Mouse (Mus musculus): ENCODE measurements around the gene Ppargc1a.
A peak's percentile ranks its signal among the peaks of the same experiment; 100 is the strongest.

Gene Ppargc1a

DNA sequence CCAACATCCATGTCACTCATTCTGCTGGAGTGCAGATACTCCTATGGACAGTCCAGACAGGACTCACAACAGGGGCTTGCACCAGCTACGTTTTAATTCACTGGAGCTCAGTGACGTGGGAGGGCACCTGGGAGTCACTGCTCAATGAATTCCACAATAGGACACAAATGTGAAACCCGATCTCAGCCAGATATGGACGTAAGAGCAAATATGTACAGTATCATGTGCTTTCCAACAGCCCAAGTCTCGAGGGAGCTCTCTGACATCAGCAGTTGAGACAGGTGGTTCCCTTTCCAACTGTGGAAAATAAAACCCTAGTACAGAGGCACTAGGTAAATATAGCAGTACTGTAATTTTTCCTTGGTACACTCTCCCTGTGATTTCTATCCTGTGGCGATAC lies at the start of gene Ppargc1a:
Gene Ppargc1a (minus strand): TSS at position 68 of the 400 bp plus-strand sequence.
- no peak for DNase-seq (ENCODE audit: low spot score in 2 of 2)

DNA sequence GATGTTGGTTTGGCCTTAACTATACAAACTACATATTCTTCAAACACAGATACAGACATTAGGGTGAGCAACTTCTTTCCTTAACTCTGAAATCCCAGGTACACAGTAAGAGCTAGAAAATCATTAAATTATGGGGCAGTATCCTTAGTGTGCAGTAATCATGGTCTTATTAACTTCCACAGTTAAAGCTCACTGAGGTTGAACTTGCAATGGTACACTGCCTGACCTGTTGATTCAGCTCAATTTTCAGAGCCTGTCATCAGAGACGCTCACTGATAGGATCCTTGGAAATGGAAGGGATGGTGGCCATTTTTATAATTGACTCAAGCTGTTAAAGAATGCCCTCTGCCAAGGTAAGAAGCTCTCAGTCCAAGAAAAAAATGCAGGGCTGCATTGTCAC lies 49.4 kb upstream of the Ppargc1a start:
- no peak for DNase-seq (ENCODE audit: low spot score in 2 of 2)

DNA sequence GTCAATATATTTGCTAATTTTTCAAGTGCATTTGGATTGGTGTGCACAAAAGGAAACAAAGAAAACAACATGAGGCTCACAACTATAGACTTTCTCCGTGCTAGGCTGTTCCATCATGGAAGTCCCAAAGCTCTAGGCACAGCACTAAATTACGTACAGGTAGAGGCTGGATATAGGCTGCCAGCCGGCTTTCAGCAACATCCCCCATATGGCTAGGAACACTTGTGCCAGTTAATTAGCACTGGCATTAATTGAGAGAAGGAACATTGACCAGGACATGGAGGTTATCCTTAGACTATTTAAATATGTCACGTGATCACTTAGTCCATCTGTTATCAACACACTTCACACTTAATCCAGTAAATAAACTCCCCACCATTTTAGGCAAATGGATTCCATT lies 44.5 kb upstream of the Ppargc1a start:
- DNase-seq (ENCODE audit: low spot score in 2 of 2) = no peak

DNA sequence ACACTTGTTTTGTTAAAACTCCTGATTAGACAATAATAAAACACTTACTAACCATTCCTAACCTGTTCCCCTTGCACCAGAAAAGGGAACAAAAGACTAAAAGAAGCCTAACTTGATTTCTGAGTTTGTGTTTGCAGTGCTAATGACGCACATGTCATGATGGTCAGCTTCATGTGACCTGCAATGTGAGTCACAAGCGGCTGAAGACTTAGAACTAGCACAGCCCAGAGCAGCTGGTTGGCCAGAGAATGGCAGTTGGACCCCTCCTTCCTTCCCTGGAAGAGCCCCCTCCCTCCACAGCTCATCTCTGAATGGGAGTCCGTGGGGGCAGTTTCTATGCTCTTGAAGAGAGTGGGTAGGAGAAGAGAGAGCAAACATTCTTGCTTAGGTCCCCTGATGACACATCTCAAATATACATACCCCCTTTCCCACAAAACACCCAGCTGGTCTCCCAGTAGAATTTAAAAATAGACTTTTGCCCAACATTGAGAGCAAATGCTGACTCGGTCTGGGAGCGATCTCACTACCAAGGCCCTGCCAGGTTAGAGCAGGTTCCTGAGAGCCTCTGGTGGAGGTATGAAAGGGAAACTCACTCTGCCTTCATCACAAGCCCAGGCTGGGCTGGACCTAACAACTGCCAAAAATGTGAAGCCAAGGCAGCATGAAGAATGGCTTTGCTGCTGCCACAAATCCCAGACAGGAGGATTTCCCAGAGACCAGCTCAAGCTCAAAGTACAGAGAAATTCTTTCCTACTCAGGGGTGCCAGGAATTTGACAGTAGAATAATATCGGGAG lies 40.4 kb upstream of the Ppargc1a start:
- peak in 1 of 2 experiments; percentile 0 for DNase-seq (ENCODE audit: low spot score in 2 of 2)

DNA sequence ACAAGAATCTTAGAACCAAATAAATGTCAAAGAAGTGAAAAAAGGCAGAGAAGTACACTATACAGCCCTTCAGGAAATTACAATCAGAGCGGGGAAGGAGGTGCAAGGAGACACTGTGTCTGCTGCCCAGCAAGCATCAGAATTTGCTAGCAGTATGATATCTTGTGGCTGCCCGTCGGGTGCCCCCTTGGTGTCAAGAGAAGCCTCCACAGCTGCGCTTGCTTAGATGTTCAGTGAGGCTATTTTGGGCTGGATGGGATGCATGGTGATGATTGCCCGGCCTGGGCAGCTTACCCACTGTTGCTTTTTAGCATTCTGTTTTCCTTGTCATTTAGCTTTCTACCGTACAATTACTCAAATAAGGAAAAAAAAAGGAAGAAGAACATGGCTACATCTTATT lies 32.0 kb upstream of the Ppargc1a start:
- no peak for DNase-seq (ENCODE audit: low spot score in 2 of 2)

DNA sequence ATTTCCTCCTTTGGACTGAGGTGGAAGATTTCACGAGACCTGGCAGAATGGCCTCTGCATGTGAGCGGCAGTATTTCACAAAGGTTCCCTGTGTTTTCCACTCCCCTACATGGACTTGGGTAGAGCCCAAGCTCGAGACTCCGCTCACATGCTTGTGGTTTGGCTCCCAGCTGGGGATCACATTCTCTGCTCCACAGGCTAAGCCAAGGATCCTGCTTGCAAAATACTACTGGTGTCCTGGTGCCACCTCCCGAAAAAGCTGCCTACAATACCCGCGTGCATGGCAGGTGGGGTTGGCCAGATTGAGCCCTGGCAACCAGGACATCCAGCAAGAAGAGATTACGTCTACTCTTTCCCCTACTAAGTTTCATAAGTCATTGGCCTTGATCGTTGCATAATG lies 28.1 kb upstream of the Ppargc1a start:
- DNase-seq (ENCODE audit: low spot score in 2 of 2) = no peak

DNA sequence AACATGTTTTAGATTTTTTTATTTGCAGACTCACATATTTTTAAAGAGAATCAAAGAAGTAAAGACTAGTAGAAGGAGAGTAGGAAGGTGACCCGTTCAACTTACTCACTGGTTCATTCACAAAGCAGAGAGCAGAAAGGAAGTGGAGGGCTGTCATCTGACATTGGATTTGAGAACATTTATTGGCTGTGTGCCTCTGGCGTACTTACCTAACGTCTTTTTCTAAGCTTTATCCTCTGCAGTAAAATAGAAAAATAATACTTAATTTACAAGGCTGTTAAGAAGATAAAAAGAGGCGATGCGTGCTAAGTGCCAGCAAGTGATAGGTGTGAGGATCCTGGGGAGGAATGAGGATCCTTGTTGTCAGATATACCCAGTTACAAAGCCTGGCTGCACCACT lies 24.7 kb upstream of the Ppargc1a start:
- DNase-seq (ENCODE audit: low spot score in 2 of 2) = no peak

DNA sequence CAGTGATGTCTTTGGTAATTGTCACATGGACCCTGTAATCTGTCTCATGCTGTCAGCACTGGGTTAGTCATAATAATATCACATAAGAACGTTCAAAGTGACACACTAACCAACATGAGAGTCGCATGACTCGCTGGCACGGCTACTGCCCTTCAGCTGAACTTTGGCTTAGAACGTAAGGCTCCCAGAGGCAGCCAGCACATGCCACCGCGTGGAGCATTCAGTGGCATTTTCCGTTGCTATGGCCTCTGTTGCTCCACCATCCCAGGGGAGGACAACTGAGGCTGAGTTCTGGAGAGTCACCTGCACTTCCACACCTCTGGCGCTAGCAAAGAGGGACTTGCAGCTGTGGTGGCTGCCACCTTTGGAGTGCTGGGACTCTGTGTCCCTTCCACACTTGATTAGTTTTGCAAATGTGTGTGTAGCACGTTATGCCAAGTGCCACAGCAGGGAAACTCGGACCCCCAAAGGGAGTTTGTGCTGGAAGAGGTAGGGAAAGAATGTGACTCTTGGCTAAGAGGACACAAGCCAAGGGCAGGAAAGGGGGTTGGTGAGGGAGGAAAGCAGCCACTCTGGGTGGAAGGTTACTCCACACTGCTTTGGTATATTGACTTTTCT lies 24.1 kb upstream of the Ppargc1a start:
- no peak for DNase-seq (ENCODE audit: low spot score in 2 of 2)

DNA sequence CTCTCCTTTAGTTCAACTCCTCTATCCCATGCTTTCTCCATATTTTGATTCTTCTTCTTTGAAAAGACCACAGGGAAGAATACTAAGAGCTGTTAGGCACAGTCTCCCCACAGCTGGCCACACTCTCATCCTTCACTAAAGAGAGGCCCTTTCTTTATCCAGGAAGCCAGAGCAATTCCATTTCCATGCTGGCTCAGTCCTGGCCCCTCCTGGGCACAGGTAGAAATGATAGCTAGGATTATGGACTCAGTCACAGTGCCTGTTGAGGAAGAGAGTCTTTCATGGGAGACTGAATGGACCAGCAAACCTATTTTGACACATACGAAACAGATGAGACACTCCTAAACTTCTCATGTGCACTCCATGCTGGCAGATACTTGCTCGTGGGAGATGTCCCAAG lies 18.7 kb upstream of the Ppargc1a start:
- DNase-seq (ENCODE audit: low spot score in 2 of 2) = no peak

DNA sequence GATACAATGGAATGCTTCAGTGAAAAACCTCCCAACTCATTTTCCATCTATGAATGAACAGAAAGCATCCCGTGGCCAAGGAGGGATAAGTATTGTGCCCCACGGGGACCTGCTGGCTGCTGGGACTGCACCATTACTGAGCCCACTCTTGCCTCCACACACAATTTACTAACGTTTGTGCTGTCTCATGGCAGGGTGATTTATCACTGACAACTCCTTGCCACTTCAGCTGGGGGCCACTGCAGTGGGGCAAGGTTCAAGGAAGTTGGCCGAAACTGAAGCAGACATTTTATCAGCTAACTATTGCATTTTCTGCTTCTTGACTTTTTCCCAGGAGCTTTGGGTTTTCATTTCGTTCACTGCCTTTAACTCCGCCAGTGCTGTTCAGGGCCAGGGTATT lies 17.5 kb upstream of the Ppargc1a start:
- no peak for DNase-seq (ENCODE audit: low spot score in 2 of 2)

DNA sequence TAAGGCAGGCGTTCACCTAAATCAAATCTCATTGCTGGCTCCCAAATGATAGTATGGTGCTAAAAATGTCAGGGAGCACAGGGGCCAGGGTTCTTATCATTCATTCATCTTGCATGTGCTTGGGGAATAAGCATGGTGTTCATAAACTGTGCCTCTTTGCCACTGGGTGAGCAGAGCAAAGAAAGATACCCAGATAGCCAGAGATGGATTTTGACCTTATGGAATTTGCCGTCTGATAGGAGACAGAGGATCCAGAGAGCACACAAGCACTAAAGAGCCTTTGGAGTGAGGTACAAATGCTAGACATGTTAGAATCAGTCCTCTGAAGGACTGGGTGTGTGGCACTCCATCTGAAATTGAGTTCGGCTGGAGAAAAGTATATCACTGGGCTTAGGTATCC lies 16.7 kb upstream of the Ppargc1a start:
- no peak for DNase-seq (ENCODE audit: low spot score in 2 of 2)

DNA sequence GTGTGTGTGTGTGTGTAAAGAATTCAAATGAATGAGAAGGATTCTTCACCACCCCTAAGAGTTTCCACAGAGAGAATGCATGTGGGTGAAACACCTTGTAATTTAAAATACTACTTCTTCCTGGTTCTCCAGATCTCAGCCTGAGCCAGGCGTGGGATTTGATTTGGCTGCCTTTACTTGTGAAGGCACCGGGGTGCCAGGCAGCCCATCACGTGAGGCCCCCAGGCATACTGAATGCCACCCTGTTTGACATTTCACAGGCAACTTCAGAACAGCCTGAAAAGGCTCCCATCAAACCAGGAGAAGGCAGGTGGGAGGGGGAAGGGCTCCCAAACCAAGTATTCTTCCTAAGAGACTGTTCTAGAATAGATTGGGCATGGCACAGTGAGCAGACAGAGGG lies 16.1 kb upstream of the Ppargc1a start:
- DNase-seq (ENCODE audit: low spot score in 2 of 2) = no peak

DNA sequence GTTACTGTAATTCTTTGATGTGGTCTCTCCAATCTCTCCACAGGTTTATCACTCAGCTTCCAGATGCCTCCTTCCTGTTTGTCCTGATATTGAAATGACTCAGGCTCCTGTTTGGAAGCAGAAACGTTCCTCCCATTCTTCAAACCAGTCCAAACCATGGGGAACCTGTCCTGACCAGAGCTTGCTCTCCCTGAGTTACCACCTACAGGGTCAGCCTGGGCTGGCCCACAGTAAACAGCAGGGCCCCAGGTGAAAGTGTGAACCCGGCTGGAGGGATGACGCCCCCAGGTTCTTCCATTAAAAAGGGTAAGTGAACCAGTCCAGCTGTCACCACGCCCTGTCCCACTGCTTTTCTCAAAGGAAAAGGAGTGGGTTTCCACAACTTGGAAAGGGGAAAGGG lies 15.5 kb upstream of the Ppargc1a start:
- DNase-seq (ENCODE audit: low spot score in 2 of 2) = no peak

DNA sequence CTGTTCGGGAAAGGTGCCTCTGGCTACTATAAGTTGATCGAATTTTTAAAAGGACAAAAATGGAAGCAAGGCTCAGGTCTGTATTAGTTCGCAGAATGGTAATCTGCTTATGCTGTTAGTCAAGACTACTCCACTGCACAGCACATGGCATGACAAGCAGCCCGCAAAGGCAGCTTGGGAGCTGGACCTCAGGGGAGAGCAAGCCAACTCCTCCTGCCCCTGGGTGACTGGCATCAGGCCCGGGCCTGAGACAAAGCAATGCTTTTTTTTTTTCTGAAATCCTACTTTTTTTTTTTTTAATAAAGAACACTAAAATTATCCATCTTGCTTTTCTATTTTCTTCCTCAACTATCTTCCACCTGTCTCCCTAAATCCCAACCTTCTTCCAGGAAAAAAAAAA lies 15.1 kb upstream of the Ppargc1a start:
- no peak for DNase-seq (ENCODE audit: low spot score in 2 of 2)

DNA sequence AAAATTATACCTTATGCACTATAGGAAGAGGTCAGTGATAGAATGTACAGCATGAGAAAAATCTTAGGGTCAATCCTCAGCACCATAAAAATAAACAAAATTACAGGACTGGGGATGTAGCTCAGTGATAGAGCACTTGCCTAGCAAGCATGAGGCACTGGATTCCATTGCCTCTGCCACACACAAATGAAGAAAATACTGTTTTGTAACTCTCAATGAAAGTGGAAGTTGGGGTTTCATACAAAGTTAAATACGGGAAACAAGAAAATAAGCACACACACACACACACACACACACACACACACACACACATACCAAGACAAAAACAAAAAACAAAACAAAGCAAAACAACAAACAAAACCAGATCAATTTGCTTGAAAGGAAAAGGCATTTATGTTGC lies 10.1 kb upstream of the Ppargc1a start:
- DNase-seq (ENCODE audit: low spot score in 2 of 2) = no peak

DNA sequence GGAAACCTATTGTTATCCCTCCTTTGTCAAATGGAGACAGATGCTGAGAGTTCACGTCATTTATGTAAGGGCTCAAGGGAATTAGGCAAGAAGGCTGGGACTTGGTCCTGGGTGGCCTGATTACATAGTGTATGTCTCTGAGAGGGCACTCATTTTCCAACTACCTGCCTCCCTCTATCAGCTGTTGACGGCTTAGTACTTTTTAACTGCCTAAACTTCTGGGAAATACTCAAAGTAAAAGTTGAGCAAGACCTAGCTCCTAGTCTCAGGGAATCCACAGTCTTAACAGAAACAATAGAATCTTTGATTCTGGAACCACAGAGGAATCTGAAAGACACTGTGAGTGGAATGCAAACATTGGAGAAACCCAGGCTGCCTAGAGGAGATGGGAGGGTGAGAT lies 6.2 kb upstream of the Ppargc1a start:
- DNase-seq (ENCODE audit: low spot score in 2 of 2) = no peak

DNA sequence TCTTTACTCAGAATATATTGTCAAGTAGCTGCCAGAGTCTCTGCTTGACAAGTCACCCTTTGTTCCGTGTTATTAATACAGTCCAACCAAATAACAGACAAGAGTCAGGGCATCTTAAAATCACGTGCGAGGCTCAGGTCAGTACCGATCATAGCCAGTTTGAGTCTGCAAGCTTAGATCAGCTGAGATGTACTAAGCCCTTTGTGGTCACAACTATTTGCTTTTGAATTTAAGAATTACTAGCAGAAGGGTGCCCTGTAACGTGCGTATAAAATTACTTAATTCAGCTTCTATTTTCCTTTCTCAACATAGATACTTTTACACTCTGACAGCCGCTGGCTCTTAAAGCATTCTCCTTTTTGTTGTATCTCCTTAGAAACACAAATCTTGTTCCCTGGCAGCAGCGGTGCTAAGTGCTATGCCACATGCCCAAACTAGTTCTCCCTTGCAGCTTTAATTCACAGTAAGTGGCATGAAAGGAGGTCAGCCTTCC lies 718 bp upstream of the Ppargc1a start:
- no peak for DNase-seq (ENCODE audit: low spot score in 2 of 2)

DNA sequence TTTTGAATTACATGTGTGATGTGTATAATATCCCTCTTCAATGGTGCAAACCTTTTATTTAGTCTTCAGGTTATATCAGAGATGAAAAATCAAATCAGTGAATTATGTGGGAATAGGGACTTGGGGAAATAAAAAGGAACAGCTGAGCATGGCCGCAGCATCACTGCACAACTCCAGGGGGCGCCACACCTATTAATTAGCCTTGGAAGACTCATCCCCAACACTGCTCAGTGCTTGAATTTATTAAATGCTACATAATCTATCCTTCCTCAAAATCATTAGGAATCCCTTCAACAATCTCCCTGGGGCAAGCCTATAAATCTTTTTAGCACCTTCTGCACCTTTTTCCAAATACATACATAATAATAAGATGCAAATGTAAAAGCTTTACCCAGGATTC lies 1.9 kb downstream of the Ppargc1a start:
- DNase-seq (ENCODE audit: low spot score in 2 of 2) = no peak

DNA sequence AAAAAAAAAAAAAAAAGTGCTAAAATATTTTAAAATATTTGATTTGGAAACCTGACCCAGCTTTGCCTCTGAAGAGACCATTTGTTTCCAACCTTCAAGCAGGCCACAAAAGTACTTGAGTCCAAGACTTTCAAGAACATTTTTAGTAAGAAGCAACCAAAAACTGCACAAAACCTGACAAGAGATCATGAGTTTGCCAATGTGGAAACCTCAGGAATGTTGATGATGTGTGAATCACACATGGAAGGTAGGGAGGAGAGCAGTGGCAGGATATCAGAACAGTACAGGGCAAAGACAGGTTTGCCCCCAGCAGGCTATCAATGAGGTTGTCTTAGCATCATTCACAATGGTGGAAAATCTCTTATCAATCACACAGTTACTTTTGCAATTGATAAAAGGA lies 2.5 kb downstream of the Ppargc1a start:
- no peak for DNase-seq (ENCODE audit: low spot score in 2 of 2)

DNA sequence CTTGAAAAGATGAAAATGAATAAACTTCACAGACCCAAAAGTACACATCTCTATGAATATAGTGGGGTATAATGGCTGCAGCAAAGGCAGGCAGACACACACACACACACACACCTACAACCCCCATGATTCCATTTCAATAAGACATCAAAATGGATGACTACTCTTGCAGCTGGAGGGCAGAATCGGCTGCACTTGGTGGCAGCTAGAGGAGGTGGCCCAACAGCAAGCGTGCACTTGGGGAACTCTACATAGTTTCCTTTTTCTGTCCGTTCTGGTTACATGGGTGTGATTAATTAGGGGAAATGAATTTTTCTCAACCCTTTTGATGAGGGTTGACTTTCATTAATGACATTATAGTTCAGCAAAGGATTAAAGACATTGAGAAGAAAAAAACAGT lies 4.0 kb downstream of the Ppargc1a start:
- DNase-seq (ENCODE audit: low spot score in 2 of 2) = no peak

DNA sequence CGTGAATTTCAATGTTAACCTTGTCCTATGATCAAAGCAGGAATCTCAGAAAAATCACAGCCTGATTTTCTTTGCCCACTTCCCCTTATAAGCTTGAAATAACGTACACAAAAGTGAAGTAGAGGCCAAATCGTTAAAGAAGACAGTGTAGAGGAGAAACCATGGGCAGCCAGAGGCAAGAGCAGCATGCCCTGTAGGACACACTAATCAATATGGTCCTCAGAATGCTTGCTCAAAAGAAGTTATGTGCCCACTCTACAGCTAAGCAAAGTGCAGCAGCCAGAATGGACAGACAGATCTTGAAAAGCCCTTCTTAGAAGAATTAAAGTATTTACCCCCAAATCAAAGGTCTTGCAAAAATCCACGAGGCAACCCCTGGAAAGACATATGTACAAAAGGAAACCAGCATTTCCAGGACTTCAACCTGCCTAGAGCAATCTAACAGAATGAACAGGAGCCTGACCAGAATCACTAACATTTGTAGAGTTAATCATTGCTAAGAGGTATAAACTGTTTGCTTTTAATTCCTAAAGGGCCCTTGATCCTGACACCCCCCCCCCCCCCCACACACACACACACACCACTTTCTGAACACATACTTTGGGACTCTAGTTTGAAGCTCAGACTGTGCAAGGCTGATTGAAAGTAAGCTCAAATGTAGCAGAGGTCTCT lies 9.8 kb downstream of the Ppargc1a start:
- DNase-seq (ENCODE audit: low spot score in 2 of 2) = no peak

DNA sequence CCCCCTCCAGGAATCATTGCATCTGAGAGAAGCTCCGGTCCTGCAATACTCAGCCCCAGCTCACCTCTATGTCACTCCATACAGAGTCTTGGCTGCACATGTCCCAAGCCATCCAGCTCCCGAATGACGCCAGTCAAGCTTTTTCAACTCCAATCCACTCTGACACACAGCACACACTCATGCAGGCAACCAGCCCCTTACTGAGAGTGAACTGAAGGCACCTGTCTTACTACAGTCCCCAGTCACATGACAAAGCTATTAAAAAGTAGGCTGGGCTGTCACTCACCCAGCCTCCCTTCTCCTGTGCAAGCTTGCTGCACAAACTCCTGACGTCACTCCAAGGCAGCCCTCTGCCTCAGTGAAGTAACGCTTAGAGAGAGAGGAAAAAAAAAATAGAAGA lies 13.9 kb downstream of the Ppargc1a start:
- peak; percentile 14 to 35 for DNase-seq (ENCODE audit: low spot score in 2 of 2)

DNA sequence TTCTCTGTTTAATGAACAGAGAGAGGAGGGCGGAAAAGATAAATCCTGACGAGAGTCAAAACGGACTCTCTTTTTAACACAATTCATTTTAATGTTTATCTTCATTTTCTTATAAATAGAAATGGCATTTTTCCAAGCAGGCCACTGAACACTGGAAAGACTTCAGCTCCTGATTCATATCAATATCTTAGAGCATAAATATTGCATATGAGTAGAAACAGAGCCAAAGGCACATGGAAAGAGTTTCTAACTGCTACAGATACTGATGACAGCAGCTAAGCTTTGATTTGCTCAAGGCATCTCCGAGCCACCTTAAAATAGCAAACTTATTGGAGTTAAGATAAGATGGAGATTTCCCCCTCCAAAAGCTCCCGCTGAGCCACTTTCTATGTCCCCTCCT lies 14.3 kb downstream of the Ppargc1a start:
- DNase-seq (ENCODE audit: low spot score in 2 of 2) = no peak
